Mouse (Mus musculus): Measurements from ENCODE around the gene Tbc1d22b. TPM values are rescaled to one million over a fixed set of nuclear protein-coding genes. Genes with fewer than 3 reads are reported as not detected.

Gene Tbc1d22b
- polyA plus RNA-seq, 1 experiment: 9.0 TPM

- no peaks in the 10 kb centered on the region for H3K36me3 ChIP-seq (ENCODE audit: control insufficient read depth, insufficient read depth)
- no peaks in the 10 kb centered on the region for H3K27me3 ChIP-seq (ENCODE audit: control insufficient read depth, insufficient read depth, insufficient read length)
- no peaks in the 10 kb centered on the region for H3K79me2 ChIP-seq (ENCODE audit: control insufficient read depth, insufficient read depth)
- no peak overlapping the region for H3ac ChIP-seq (ENCODE audit: control insufficient read depth, insufficient read length)
- TF ChIP-seq REST (IDR thresholded peaks at IDR 0.05; ENCODE audit: insufficient read depth, insufficient read length) (no peak), CEBPB (IDR thresholded peaks at IDR 0.05; ENCODE audit: insufficient read depth, poor library complexity, severe bottlenecking) (no peak), USF1 (IDR thresholded peaks at IDR 0.05; ENCODE audit: low read depth) (no peak), E2F4 (IDR thresholded peaks at IDR 0.05; ENCODE audit: insufficient read depth) (no peak), POLR2A (IDR thresholded peaks at IDR 0.05; ENCODE audit: insufficient read length, low read depth) (no peak), MYOG (IDR thresholded peaks at IDR 0.05; ENCODE audit: control insufficient read depth in 1 of 3, insufficient read depth in 1 of 3, insufficient read length in 2 of 3, low read depth in 2 of 3) (no peak), MAX (IDR thresholded peaks at IDR 0.05; ENCODE audit: low read depth) (no peak), SRF (IDR thresholded peaks at IDR 0.05; ENCODE audit: control insufficient read depth, insufficient read length, low read depth) (no peak), POLR2AphosphoS2 (IDR thresholded peaks at IDR 0.05; ENCODE audit: insufficient read length, low read depth) (no peak), TCF3 (IDR thresholded peaks at IDR 0.05; ENCODE audit: insufficient read length, low read depth) (no peak), TCF12 (IDR thresholded peaks at IDR 0.05; ENCODE audit: insufficient read depth, poor library complexity, severe bottlenecking) (no peak), MYOD1 (IDR thresholded peaks at IDR 0.05; ENCODE audit: control insufficient read depth in 1 of 3, insufficient read length in 2 of 3, low read depth in 2 of 3) (no peak)
- no peak overlapping the region for H3K4me3 ChIP-seq
- no peak overlapping the region for H3K4me2 ChIP-seq (ENCODE audit: low read depth)
These were observed 37.3 kb downstream of the Tbc1d22b start for GRCm38 (mm10) chr17:29586921-29587320.

- H3K4me2 ChIP-seq (ENCODE audit: low read depth): no peak overlapping the region
These were observed 39.8 kb downstream of the Tbc1d22b start for GRCm38 (mm10) chr17:29589221-29589898.

GRCm38 (mm10) chr17:29595891-29596770 is 46.5 kb downstream of the Tbc1d22b start:
- Histone ChIP-seq H3K4me3 (no peak overlapping the region), H3K27me3 (ENCODE audit: control insufficient read depth, insufficient read depth, insufficient read length) (no peaks in the 10 kb centered on the region), H3ac (ENCODE audit: control insufficient read depth, insufficient read length) (no peak overlapping the region), H3K36me3 (ENCODE audit: control insufficient read depth, insufficient read depth) (peaks cover 4% of the 10 kb centered on the region), H3K79me2 (ENCODE audit: control insufficient read depth, insufficient read depth) (no peaks in the 10 kb centered on the region), H3K4me2 (ENCODE audit: low read depth) (no peak overlapping the region)
- no peak for TF ChIP-seq SRF (IDR thresholded peaks at IDR 0.05; ENCODE audit: control insufficient read depth, insufficient read length, low read depth)
- no peak for TF ChIP-seq MAX (IDR thresholded peaks at IDR 0.05; ENCODE audit: low read depth)
- no peak for TF ChIP-seq MYOD1 (IDR thresholded peaks at IDR 0.05; ENCODE audit: control insufficient read depth in 1 of 3, insufficient read length in 2 of 3, low read depth in 2 of 3)
- no peak for TF ChIP-seq POLR2A (IDR thresholded peaks at IDR 0.05; ENCODE audit: insufficient read length, low read depth)
- no peak for TF ChIP-seq TCF12 (IDR thresholded peaks at IDR 0.05; ENCODE audit: insufficient read depth, poor library complexity, severe bottlenecking)
- TF ChIP-seq CEBPB (IDR thresholded peaks at IDR 0.05; ENCODE audit: insufficient read depth, poor library complexity, severe bottlenecking): no peak
- TF ChIP-seq POLR2AphosphoS2 (IDR thresholded peaks at IDR 0.05; ENCODE audit: insufficient read length, low read depth): no peak
- no peak for TF ChIP-seq MYOG (IDR thresholded peaks at IDR 0.05; ENCODE audit: control insufficient read depth in 1 of 3, insufficient read depth in 1 of 3, insufficient read length in 2 of 3, low read depth in 2 of 3)
- no peak for TF ChIP-seq USF1 (IDR thresholded peaks at IDR 0.05; ENCODE audit: low read depth)
- no peak for TF ChIP-seq REST (IDR thresholded peaks at IDR 0.05; ENCODE audit: insufficient read depth, insufficient read length)
- no peak for TF ChIP-seq TCF3 (IDR thresholded peaks at IDR 0.05; ENCODE audit: insufficient read length, low read depth)
- TF ChIP-seq E2F4 (IDR thresholded peaks at IDR 0.05; ENCODE audit: insufficient read depth): no peak

More at GRCm38 (mm10) chr17:29589221-29589898, 39.8 kb downstream of the Tbc1d22b start:
- Histone ChIP-seq H3K36me3 (ENCODE audit: control insufficient read depth, insufficient read depth) (no peaks in the 10 kb centered on the region), H3K4me3 (no peak overlapping the region), H3K27me3 (ENCODE audit: control insufficient read depth, insufficient read depth, insufficient read length) (no peaks in the 10 kb centered on the region), H3ac (ENCODE audit: control insufficient read depth, insufficient read length) (no peak overlapping the region), H3K79me2 (ENCODE audit: control insufficient read depth, insufficient read depth) (no peaks in the 10 kb centered on the region)
- TF ChIP-seq MYOG (IDR thresholded peaks at IDR 0.05; ENCODE audit: control insufficient read depth in 1 of 3, insufficient read depth in 1 of 3, insufficient read length in 2 of 3, low read depth in 2 of 3): no peak
- no peak for TF ChIP-seq TCF12 (IDR thresholded peaks at IDR 0.05; ENCODE audit: insufficient read depth, poor library complexity, severe bottlenecking)
- TF ChIP-seq POLR2A (IDR thresholded peaks at IDR 0.05; ENCODE audit: insufficient read length, low read depth): no peak
- TF ChIP-seq USF1 (IDR thresholded peaks at IDR 0.05; ENCODE audit: low read depth): no peak
- TF ChIP-seq E2F4 (IDR thresholded peaks at IDR 0.05; ENCODE audit: insufficient read depth): no peak
- no peak for TF ChIP-seq POLR2AphosphoS2 (IDR thresholded peaks at IDR 0.05; ENCODE audit: insufficient read length, low read depth)
- no peak for TF ChIP-seq MAX (IDR thresholded peaks at IDR 0.05; ENCODE audit: low read depth)
- no peak for TF ChIP-seq CEBPB (IDR thresholded peaks at IDR 0.05; ENCODE audit: insufficient read depth, poor library complexity, severe bottlenecking)
- no peak for TF ChIP-seq SRF (IDR thresholded peaks at IDR 0.05; ENCODE audit: control insufficient read depth, insufficient read length, low read depth)
- TF ChIP-seq REST (IDR thresholded peaks at IDR 0.05; ENCODE audit: insufficient read depth, insufficient read length): no peak
- TF ChIP-seq TCF3 (IDR thresholded peaks at IDR 0.05; ENCODE audit: insufficient read length, low read depth): no peak
- TF ChIP-seq MYOD1 (IDR thresholded peaks at IDR 0.05; ENCODE audit: control insufficient read depth in 1 of 3, insufficient read length in 2 of 3, low read depth in 2 of 3): no peak

GRCm38 (mm10) chr17:29596771-29597132 is 47.2 kb downstream of the Tbc1d22b start:
- Histone ChIP-seq H3ac (ENCODE audit: control insufficient read depth, insufficient read length) (no peak overlapping the region), H3K4me3 (no peak overlapping the region), H3K36me3 (ENCODE audit: control insufficient read depth, insufficient read depth) (peaks cover 4% of the 10 kb centered on the region), H3K79me2 (ENCODE audit: control insufficient read depth, insufficient read depth) (no peaks in the 10 kb centered on the region), H3K4me2 (ENCODE audit: low read depth) (no peak overlapping the region), H3K27me3 (ENCODE audit: control insufficient read depth, insufficient read depth, insufficient read length) (no peaks in the 10 kb centered on the region)
- no peak for TF ChIP-seq MYOG (IDR thresholded peaks at IDR 0.05; ENCODE audit: control insufficient read depth in 1 of 3, insufficient read depth in 1 of 3, insufficient read length in 2 of 3, low read depth in 2 of 3)
- TF ChIP-seq REST (IDR thresholded peaks at IDR 0.05; ENCODE audit: insufficient read depth, insufficient read length): no peak
- no peak for TF ChIP-seq MAX (IDR thresholded peaks at IDR 0.05; ENCODE audit: low read depth)
- TF ChIP-seq MYOD1 (IDR thresholded peaks at IDR 0.05; ENCODE audit: control insufficient read depth in 1 of 3, insufficient read length in 2 of 3, low read depth in 2 of 3): no peak
- TF ChIP-seq POLR2A (IDR thresholded peaks at IDR 0.05; ENCODE audit: insufficient read length, low read depth): no peak
- no peak for TF ChIP-seq TCF12 (IDR thresholded peaks at IDR 0.05; ENCODE audit: insufficient read depth, poor library complexity, severe bottlenecking)
- no peak for TF ChIP-seq CEBPB (IDR thresholded peaks at IDR 0.05; ENCODE audit: insufficient read depth, poor library complexity, severe bottlenecking)
- no peak for TF ChIP-seq TCF3 (IDR thresholded peaks at IDR 0.05; ENCODE audit: insufficient read length, low read depth)
- no peak for TF ChIP-seq POLR2AphosphoS2 (IDR thresholded peaks at IDR 0.05; ENCODE audit: insufficient read length, low read depth)
- TF ChIP-seq SRF (IDR thresholded peaks at IDR 0.05; ENCODE audit: control insufficient read depth, insufficient read length, low read depth): no peak
- no peak for TF ChIP-seq USF1 (IDR thresholded peaks at IDR 0.05; ENCODE audit: low read depth)
